Mouse (Mus musculus): ENCODE measurements around the gene Hmgn3.
"Not testable (repeated sequence)": the region's sequence is repeated elsewhere in the genome, so short reads cannot be mapped to it uniquely, and the experiment has no call there.

The Hmgn3 gene

GRCm38 (mm10) chr9:83146446-83147188 is at the start of gene Hmgn3:
Hmgn3 (minus strand) TSS chr9:83146685.
- DNase-seq, result peak; percentile 95 to 97

DNA sequence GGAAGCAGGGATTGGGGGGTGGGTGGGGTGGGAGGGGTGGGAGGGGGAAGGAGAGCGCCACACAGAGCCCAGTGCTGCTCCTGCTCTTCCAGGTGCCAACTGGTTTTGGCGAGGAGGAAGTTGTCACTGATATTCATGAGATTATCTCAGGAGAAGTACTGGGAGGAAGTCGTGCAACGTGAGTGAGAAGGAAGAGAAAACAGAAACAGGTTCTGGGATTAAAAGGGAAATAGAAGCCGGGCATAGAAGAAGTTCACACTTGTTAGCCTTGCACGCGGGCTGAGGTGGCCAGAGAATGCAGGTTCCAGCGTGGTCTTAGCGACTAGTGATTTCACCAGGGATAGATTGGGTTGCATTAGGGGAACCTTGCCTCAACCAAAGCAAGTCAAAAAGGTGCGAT is 49.3 kb upstream of the Hmgn3 start:
- DNase-seq, result no peak

DNA sequence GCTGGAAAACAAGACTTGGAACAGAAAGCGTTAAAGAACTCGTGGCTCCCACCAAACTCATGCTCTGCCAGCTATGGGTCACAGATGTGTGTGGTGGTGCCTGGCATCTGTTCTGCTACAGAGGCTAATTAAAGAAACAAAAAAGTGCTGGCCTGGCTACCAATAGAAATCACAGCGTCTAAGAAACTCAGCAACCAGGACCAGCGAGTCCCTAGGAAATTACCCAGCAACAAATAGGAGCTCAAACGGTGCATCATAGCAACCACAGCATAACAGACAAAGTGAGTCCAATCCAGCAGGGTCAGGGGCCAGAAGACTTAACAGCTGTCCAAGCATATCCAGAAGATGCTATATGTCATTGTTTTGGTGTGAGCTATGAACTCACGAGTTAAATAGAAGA is 48.5 kb upstream of the Hmgn3 start:
- DNase-seq, result no peak

DNA sequence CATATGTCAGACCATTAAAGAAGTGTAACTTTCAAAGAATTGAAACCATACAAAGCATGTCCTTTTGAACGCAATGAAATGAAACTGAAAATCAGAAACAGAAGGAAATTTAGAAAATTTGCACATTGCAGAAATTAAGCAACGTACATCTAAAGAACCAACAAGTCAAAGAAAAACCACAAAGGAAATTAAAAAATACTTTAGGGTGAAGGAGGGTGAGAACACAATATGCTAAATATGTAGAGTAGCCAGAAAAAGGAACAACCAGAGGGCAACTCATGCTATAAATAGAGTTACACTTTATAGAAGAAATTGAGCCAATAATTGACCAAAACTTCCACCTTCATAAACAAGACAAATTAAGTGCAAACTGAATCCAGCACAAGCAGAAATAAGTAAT is 41.3 kb upstream of the Hmgn3 start:
- no peak for DNase-seq

- DNase-seq, result peak; percentile 83 to 85
Observed at GRCm38 (mm10) chr9:83145591-83146445, 667 bp downstream of the Hmgn3 start.

DNA sequence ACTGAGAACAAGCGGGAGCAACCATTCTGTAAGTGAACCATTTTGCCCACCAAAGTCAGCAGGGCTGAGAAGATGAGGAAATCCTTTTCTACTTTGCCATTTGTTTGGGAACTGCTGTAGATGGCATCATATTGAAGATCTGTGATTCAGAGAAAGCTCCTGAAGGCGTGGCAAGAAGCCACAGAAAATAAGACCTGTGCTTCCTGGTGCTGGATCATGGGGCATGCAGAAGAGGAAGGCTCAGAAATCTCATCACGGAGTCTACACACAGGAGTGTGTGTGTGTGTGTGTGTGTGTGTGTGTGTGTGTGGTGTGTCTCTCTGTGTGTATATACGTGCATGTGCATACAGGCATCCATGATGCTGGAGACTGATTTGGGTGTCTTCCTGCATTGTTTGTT is 16.7 kb downstream of the Hmgn3 start:
- DNase-seq, result no peak

DNA sequence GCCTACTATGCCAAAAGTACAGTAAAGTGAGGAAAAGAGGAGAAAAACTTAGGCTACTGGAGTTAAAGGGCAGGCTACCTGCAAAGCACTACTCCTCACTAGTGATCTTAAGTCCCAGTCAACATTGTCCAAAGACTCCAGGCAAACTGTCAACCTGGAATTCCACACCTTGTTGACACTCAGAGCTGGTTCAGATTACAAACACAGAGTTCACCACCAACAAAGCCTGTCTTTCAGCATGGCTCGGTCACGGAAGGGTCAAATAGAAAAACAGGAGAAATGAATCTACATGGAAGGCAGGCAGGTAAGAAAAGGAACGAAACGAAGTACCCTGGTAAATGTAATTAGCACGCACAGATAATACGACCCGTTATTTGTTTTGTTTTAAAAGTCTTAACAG is 18.6 kb downstream of the Hmgn3 start:
- no peak for DNase-seq

GRCm38 (mm10) chr9:83126482-83126881 is 20.0 kb downstream of the Hmgn3 start:
- DNase-seq, result not testable (repeated sequence)

GRCm38 (mm10) chr9:83119211-83119610 is 27.3 kb downstream of the Hmgn3 start:
- DNase-seq, result no peak

DNA sequence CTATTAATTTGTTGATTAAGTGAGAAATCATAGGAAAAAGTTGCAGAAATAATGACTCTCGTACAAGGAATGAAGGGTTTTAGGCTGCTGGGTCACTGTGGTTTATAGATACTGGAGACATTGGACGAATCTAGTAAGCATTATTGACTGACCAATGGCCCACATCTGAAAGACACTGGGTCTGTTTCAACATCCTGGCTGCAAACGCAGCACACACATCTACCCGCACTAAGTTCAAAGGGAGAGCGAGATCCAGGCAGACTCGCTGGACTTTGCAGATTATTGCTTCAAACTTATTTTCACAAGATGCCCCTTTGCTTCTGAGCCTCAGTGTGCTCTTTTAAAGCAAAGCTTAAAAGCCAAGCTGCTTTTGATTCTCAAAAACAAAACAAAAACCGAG is 29.0 kb downstream of the Hmgn3 start:
- no peak for DNase-seq

DNA sequence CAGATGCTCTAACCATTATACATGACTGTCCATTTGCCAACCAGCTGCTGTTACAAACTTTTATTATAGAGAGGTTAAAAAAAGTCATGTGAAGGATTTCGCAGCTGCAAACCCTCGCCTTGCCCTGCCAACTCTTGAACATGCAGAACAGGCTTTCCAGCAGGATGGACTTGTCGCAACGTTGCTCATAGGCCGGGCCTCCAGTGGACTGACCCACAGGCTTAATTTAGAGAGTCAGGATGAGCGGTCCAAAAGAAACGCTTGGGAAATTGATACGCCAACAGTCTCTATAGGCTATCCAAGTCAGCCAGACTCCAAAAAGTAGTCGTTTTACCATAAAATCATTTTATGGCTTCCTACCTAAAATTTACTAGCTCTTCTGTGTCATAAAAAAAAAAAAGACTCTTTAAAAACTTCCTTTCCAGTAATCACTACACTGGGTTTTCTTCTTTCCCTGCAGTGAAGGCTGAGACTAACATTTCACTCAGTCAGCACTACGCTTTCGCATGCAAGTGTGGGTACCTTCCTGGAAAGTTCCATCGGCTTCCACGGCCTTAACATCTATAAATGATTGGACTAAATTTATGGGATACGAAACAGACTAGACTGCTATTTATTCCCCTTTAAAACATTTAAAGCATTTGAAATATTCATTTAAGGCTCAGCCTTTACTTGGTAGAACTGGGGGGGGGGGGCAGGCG is 29.6 kb downstream of the Hmgn3 start:
- no peak for DNase-seq

GRCm38 (mm10) chr9:83115676-83116075 is 30.8 kb downstream of the Hmgn3 start:
- no peak for DNase-seq

- no peak for DNase-seq
Observed at GRCm38 (mm10) chr9:83113800-83114217, 32.7 kb downstream of the Hmgn3 start.

- DNase-seq, result peak; percentile 66 to 69
Observed at GRCm38 (mm10) chr9:83112305-83112768, 34.1 kb downstream of the Hmgn3 start.

DNA sequence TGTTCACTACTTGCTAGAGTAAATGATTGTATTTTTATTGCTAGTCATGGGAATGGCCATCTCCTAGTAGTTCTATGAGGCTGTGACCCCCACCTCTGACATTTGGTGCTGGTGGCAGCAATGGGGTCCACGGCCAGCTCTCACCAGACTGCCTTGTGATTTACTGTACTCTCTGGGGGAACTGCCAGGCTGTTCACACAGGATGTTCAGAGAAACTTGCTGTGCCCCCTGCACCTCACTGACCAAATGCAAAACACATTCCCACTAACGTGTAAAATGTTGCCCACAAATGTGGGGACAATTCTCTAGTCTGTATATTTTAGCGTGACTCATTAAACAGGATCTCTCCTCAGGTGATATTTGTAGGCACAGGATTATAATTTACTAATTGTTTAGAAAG is 34.7 kb downstream of the Hmgn3 start:
- no peak for DNase-seq

- peak in 1 of 2 experiments; percentile 11 for DNase-seq
Observed at GRCm38 (mm10) chr9:83111117-83111686, 35.3 kb downstream of the Hmgn3 start.

DNA sequence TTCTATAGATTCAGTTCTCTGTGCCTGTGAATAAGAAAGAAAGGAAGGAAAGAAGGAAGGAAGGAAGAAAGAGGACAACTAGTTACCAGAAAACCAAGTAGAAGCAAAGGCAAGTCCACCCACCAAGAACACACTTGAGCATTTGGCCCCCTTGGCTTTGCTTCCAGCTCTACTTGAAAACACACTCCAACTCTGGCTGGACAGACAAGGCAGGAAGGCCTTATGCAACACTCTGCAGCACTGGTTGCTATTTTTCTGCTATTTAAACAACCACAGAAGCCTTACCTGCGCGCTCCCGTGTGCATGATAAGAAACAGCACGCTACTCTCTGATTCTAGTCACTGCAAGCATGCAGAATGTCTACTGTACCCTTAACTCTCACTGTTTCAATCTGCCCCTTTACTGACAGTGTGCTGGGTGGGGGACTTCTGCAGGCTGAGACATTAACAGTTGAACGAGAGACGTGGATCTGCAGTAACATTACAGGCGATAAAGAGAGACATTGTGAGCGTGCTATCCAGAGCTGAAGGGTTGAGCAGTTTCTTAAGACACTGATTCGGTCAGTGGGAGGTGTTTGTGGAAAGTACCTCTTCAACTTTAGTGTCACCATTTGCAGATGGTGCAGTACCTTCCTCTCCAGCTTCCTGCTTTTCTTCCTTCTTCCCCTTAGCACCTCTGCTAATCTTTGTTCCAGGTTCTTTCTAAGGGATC is 35.9 kb downstream of the Hmgn3 start:
- DNase-seq, result no peak

GRCm38 (mm10) chr9:83109705-83110104 is 36.8 kb downstream of the Hmgn3 start:
- DNase-seq, result no peak

- no peak for DNase-seq
Observed at GRCm38 (mm10) chr9:83108821-83109220, 37.7 kb downstream of the Hmgn3 start.

GRCm38 (mm10) chr9:83103785-83104184 is 42.7 kb downstream of the Hmgn3 start:
- no peak for DNase-seq

DNA sequence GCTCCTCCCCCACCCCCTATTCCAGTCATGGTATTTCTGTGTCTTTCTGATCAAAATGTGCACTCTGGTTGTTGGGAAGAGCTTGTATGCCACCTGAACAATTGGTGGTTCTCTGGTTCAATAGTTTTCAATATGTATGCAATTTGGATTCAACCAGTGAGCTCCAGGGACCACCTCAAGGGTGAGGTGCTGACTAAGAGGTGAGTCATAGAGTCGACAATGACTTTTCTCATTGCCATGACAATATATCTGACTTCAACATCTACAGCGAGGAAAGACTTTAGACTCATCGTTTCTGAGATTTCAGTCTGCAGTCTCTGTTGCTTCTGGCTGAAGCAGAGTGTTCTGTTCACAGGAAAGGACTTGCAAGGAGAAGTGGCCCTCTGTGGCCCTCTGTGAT is 44.8 kb downstream of the Hmgn3 start:
- DNase-seq, result no peak

GRCm38 (mm10) chr9:83100786-83101185 is 45.7 kb downstream of the Hmgn3 start:
- no peak for DNase-seq

Data from cerebellum, postnatal 10 days (tissue).